Mouse (Mus musculus) adrenal gland (tissue): Measurements from ENCODE around the gene Il34.

ENCODE experiments used
- intact Hi-C: fragments of 180-260 bp; cut with DNase I; formaldehyde crosslinking; loops from one replicate; pipeline ENCODE4 v1.15.1; 2025

Il34 gene

GRCm38 (mm10) chr8:110713073-110713472 is 92.7 kb downstream of the Il34 start:
- intact Hi-C loops, result loop anchor here (5.0 kb wide), 1 partner anchor 441 kb away; no protein-coding TSS in a partner anchor

DNA sequence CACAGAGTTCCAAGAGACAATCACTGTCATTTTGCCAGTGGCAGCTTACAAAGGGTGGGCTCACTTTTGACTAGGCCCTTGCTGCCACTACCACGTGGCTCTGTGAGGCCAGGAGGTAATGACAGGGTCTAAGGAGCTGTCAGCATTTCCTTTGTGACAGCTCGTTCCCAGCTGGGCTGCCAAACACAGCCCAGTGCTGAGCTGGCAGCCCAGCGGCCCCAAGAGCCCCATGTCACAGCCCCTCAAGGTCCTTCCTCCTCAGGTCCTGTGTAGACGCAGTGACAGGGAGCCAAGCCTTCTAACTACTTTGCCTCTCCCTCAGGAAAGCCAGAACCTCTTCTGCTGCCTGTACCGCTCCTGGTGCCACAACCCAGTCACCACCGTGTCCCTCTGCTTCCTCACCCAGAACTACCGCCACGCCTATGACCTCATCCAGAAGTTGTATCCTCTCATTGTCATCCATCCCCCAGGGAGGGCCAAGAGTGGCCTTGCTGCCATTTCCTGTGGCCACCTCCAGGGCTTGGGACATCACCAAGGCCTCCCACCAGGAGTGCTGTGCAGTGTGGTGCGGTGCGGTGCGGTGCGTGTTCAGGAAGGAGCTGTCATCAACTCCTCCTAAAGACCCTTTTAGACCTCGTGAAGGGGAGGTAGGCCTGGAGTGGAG is 94.3 kb downstream of the Il34 start:
- intact Hi-C loops, result loop anchor here (5.0 kb wide), 1 partner anchor 439 kb away; no protein-coding TSS in a partner anchor

GRCm38 (mm10) chr8:110710593-110710992 is 95.1 kb downstream of the Il34 start:
- intact Hi-C loops, result loop anchor here (5.0 kb wide), 1 partner anchor 438 kb away; no protein-coding TSS in a partner anchor

- intact Hi-C loops, result no loop called here
Observed at GRCm38 (mm10) chr8:110708429-110708828, 97.3 kb downstream of the Il34 start.

DNA sequence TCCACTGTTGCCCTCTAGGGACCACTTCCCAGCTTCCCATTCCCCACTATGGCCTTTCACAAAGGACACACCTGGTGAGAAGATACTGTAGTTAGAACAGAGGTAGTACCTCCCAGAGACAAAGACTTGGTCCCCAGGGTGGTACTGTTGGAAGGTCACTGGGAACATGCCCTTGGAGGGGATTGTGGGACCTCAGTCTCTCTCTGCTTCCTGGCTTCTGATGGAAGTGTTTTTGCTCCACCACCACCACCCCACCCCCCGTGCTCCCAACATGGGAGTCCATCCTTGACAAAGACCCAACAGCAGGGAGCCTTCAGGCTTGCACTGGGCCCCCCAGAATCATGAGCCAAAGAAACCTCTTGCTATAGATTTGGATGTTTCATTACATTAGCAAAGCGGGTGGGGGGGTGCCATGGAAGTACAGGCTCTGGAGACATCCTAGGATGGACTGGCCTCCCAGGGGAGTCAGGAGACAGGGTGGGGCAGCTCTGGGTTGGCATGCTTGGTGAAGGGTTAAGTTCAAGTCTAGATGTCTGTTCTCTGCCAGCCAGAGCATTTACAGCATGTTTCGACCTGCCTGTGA is 99.3 kb downstream of the Il34 start:
- intact Hi-C loops, result no loop called here

DNA sequence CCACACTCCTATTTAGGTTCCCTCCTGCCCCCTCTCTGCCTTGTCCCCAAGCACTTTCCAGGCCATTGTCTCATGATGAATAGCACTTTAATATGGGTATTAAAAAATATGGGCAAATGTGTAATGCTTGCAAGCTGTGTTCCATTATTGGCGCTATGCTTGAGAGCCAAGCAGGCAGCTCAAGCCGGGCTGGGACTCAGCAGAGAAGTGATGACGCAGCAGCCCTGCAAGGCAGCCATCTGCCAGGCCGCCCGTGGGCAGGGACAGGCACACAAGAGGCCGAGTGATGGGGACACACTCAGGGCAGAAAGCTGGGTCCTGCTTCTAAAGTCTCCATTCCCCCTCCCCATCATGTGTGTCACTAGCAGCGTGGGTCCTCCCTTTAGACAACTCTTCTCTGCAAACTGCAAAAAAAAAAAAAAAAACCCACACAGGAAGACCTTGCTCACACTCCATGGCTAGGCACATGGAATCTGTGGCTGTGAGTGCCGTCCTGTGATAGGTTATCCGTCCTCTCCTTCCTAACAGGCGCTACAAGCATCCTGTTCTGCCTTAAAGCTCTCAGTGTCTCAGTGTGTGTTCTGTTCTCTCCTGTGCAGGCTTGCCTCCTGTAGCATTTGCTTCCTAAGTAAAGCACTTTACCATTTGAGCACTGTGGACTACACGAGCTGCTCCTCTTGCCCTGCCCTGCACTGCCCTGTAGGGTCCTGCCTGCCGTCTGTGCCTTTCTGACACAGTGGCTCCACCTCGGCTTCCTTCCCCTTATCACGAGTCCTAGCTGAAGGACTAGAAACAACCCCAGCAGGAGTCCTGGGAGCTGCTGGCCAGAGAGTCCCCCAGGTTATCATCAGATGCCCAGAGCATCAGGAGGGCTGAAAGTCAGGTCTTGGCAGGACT is 100.1 kb downstream of the Il34 start:
- intact Hi-C loops, result no loop called here

DNA sequence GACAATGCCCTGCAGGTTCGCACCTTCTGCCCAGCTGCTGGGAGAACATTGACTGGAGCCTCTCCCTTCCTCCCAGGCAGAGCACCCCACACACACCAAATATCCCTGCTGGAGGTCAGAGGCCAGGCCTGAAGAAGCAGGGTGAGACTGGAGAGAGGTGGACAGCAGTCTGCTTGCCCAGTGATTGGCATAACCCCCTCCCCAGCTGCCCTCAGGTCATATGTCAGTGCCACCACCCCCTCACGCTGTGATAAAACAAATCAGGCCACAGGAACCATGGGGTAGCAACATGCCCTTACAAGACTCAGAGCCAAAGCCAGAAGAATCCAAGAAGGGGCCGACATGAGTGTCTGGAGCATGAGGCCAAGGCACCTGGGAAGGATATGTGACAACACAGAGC is 101.6 kb downstream of the Il34 start:
- intact Hi-C loops, result no loop called here

DNA sequence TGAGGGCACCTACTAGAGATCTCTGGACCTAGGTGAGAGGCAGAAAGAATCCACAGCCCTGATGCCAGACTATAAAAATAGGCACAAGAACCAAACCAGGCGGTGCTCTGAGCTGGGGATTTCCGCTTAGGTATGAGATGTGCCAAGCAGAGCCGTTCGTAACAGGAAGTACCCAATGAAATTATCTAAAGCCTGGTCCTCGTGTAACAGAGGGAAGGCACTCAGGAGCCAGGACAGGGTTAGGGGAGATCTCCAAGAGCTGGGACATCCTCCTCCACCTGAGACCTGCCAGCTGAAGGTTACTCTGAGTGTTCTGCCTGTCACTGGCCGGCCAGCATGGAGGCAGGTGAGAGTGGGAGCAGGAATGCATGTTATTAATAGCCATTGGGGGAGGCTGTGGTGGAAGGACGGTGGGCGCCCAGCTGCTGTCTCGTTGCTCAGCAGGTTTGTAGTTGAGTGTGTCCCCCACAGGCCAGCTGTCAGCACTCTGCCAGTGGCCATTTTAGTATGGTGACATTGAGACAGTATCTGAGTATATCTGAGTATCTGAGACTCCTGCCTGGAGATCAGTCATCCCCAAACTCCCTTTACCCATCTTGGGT is 102.2 kb downstream of the Il34 start:
- intact Hi-C loops, result no loop called here

GRCm38 (mm10) chr8:110702636-110703459 is 102.9 kb downstream of the Il34 start:
- intact Hi-C loops, result no loop called here

DNA sequence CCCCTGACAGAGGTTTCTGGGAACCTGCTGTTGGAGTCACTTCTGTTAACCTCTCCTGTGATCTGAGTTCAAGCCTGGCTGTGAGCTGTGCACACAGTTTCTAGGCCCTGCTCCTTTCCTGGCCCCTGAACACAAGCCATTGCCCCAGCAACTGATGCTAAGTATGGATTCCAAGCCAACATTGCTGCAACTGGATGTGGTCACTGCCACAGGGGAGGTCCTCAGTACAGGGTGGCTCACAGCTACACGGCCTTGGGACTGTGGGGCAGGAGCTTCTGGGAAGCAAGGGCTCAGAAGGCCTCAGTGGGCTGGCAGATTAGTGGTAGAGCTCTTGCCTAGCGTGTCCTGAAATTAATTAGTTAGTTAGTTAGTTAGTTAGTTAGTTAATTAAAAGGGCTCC is 105.2 kb downstream of the Il34 start:
- intact Hi-C loops, result no loop called here

- intact Hi-C loops, result no loop called here
Observed at GRCm38 (mm10) chr8:110699501-110699900, 106.2 kb downstream of the Il34 start.

GRCm38 (mm10) chr8:110698098-110698497 is 107.6 kb downstream of the Il34 start:
- intact Hi-C loops, result no loop called here

DNA sequence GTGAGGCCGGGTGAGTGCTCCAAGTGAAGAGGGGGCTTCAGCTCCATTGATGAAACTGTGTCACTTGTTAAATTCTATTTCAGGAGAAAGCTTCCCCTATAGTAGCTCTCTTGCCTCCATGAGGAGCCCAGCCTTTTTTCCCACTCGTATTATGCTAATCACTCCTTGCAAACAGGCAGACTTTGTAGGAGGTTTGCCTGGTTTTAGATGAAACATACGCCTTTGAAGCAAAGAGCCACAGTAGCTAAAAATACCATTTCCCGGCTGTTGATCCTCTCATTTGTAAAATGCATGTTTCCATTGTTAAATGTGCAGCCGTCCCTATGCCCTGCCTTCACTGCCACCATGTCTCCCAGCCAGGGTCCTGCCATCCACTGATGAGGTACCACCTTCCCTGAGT is 108.2 kb downstream of the Il34 start:
- intact Hi-C loops, result no loop called here

- intact Hi-C loops, result no loop called here
Observed at GRCm38 (mm10) chr8:110696051-110696450, 109.7 kb downstream of the Il34 start.

GRCm38 (mm10) chr8:110695431-110695830 is 110.3 kb downstream of the Il34 start:
- intact Hi-C loops, result no loop called here

GRCm38 (mm10) chr8:110694826-110695225 is 110.9 kb downstream of the Il34 start:
- intact Hi-C loops, result no loop called here

DNA sequence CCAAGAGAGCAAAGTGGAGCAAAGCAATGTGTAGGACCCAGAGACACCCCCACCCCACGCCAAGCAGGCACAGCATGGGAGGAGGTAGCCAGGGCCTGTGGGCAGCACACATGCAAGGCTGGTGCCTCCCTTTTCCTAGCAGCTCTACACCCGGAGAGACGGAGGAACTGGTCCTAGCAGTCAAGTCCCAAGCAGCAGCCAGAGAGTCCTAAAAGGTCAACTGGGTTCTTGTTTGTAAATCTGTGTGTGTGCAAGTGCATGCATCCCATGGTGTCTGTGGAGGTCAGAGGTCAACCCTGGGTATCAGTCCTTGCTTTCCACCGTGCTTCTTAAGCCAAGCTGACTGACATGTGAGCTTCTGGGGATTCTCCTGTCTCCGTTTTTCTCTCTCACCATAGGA is 111.5 kb downstream of the Il34 start:
- intact Hi-C loops, result no loop called here
